Mouse (Mus musculus) midbrain, embryonic 10.5 days (tissue): ENCODE data around the gene B4gat1. TPM values are rescaled to one million over a fixed set of nuclear protein-coding genes. Genes with fewer than 3 reads are reported as not detected.

Experiments
- DNase-seq: peaks from one replicate; pipeline ENCODE4 v3.0.0-alpha.2; 2017; ENCODE audit warnings: low spot score
- H3K27ac ChIP-seq: fragments of 300-500 bp; sonication (generic); replicated peaks from 2 replicates; pipeline ENCODE4 v1.5.1; 2016; ENCODE audit warnings: mild to moderate bottlenecking
- H3K27me3 ChIP-seq: fragments of 300-500 bp; sonication (generic); 2 replicates; pipeline ENCODE4 v1.6.1; 2016; ENCODE audit warnings: low read depth, mild to moderate bottlenecking; ENCODE audit not compliant: poor library complexity, severe bottlenecking
- H3K36me3 ChIP-seq: fragments of 300-500 bp; sonication (generic); 2 replicates; pipeline ENCODE4 v1.6.1; 2016; ENCODE audit warnings: mild to moderate bottlenecking, moderate library complexity
- H3K4me1 ChIP-seq: fragments of 300-500 bp; sonication (generic); 2 replicates; pipeline ENCODE4 v1.6.1; 2016
- H3K4me3 ChIP-seq: fragments of 300-500 bp; sonication (generic); 2 replicates; pipeline ENCODE4 v1.5.1; 2016; ENCODE audit warnings: mild to moderate bottlenecking, moderate library complexity
- H3K9me3 ChIP-seq: fragments of 300-500 bp; sonication (generic); replicated peaks from 2 replicates; pipeline ENCODE4 v1.6.1; 2016; ENCODE audit warnings: mild to moderate bottlenecking
- WGBS: fragments of 180-500 bp; shearing (Covaris S2); methylation state at CpG from one replicate; pipeline ENCODE4 v1.1.7; 2016; 5-methylcytosine and 5-hydroxymethylcytosine counted together
- polyA plus RNA-seq: library from polyadenylated mRNA; unstranded; fragments of >200 nt; fragmentation: Nextera tagmentation; extraction: Ambion mirVana; gene quantifications from 2 replicates; pipeline ENCODE4 v1.2.1, GENCODE M21; 2016

Gene B4gat1
- polyA plus RNA-seq, 1 experiment from 2014 or later = 42.1 TPM

DNA sequence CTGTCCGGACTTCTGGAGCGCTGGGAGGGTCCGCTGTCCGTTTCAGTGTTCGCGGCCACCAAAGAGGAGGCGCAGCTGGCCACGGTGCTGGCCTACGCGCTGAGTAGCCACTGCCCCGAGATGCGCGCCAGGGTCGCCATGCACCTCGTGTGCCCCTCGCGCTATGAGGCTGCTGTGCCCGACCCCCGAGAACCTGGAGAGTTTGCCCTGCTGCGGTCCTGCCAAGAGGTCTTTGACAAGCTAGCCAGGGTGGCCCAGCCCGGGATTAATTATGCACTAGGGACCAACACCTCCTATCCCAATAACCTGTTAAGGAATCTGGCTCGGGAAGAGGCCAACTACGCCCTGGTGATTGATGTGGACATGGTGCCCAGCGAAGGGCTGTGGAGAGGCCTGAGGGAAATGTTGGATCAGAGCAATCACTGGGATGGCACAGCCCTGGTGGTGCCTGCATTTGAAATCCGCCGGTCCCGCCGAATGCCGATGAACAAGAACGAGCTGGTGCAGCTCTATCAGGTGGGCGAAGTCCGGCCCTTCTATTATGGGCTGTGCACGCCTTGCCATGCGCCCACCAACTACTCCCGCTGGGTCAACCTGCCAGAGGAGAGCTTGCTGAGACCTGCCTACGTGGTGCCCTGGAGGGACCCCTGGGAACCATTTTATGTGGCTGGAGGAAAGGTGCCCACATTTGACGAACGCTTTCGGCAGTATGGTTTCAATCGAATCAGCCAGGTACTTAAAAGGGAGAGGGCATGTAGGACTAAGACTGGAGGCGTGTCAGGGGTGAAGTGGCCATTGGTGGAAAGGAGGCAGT lies 882 bp downstream of the B4gat1 start:
- Histone ChIP-seq H3K4me1 (peaks cover 49% of the 10 kb centered on the region), H3K4me3 (peak overlapping the region; percentile 95), H3K27me3 (peaks cover 9% of the 10 kb centered on the region), H3K9me3 (no peaks in the 10 kb centered on the region), H3K27ac (peak overlapping the region; percentile 92), H3K36me3 (peaks cover 19% of the 10 kb centered on the region)
- DNase-seq = no peak
- WGBS = 15% methylated on average over 41 of the region's 41 CpGs

DNA sequence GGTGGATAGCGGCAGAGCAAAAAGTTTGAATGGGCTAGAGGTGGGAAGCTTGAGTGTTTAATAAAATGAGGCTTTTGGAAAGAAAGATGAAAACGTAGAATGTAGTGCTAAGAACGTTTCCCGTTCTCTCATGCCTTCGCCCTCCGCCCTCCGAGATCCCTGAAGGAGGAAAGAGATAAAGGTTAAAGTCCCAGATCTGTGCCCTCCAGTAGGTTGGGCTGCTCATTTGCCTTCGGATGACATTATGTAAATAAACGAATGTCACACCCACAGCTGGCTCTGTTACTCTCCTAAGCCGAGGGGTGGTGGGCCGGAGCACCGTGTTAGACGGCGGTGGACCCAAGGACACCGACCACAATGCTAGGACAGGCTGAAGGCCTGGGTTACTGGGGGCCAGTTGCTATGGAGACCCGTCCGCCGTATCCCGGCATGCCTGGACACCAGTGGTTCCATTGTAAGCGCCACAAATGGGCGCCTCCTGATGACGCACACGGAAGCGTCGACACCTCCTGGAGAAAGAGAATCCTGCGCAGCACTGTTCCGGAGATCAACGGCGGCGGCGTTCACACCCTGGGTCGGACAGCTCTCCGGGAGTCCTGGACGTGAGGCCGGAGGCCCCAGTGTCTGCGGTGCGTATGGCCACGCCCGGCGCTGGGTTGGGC lies 2.4 kb downstream of the B4gat1 start, which contains the start of gene Brms1:
TSS of gene Brms1 (plus strand) at position 493 of the 662 bp plus-strand sequence.
- peak within 1 kb of the TSS; percentile 83 for H3K27ac ChIP-seq
- WGBS = 8% methylated on average over 40 of the region's 40 CpGs
- peaks cover 49% of the 10 kb centered on the region for H3K4me1 ChIP-seq
- H3K36me3 ChIP-seq = peaks cover 32% of the 10 kb centered on the region
- no peaks in the 10 kb centered on the region for H3K9me3 ChIP-seq
- peak; percentile 96 for DNase-seq
- peaks cover 9% of the 10 kb centered on the region for H3K27me3 ChIP-seq
- peak within 1 kb of the TSS; percentile 95 for H3K4me3 ChIP-seq

DNA sequence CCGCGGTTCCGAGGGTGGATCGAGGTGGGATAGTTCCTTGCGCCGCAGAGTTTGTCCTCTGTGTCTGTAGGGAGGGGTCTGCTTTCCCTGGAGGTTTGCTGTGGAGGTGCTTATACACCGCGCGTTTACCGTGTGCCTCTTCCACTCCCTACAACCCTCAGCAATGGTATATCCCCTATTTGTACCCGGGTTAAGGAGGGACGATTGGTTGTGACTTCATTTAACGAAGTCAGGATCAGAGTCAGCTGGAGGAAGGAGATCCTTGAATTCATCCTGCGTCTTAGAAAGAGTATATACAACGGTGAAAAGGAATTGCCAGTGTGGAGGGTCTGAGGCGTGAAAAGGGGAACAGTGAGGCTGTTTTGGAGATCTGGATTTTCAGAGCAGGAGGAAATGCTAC lies 3.0 kb downstream of the B4gat1 start:
- WGBS = 3% methylated on average over 16 of the region's 16 CpGs
- Histone ChIP-seq H3K4me1 (peaks cover 49% of the 10 kb centered on the region), H3K36me3 (peaks cover 38% of the 10 kb centered on the region), H3K9me3 (no peaks in the 10 kb centered on the region), H3K27me3 (peaks cover 9% of the 10 kb centered on the region), H3K4me3 (peak overlapping the region; percentile 95), H3K27ac (peak overlapping the region; percentile 83)
- no peak for DNase-seq

DNA sequence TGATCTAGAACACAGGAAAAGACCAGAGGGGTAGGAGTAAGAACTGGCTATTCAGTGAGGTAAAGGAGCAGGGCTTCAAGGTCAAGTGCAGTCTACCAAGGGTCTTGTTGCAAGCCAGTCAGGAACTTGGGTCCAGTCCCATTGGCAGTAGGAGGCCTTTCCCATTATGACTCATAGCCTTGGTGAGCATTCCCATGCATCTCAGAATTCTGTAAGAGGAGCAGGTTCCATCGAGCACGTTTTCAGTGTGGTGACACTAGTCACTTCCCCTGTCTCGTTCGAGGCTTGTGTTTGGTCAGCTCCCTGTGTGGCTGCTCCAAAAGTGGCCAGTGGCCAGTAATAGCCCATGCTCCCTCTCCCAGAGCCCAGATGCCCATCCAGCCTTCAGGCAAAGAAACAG lies 6.9 kb downstream of the B4gat1 start:
- DNase-seq = no peak
- Histone ChIP-seq H3K4me3 (no peak overlapping the region), H3K4me1 (peaks cover 46% of the 10 kb centered on the region), H3K27ac (no peak overlapping the region), H3K36me3 (peaks cover 68% of the 10 kb centered on the region), H3K27me3 (peaks cover 6% of the 10 kb centered on the region), H3K9me3 (no peaks in the 10 kb centered on the region)
- 84% methylated on average over 4 of the region's 4 CpGs for WGBS

DNA sequence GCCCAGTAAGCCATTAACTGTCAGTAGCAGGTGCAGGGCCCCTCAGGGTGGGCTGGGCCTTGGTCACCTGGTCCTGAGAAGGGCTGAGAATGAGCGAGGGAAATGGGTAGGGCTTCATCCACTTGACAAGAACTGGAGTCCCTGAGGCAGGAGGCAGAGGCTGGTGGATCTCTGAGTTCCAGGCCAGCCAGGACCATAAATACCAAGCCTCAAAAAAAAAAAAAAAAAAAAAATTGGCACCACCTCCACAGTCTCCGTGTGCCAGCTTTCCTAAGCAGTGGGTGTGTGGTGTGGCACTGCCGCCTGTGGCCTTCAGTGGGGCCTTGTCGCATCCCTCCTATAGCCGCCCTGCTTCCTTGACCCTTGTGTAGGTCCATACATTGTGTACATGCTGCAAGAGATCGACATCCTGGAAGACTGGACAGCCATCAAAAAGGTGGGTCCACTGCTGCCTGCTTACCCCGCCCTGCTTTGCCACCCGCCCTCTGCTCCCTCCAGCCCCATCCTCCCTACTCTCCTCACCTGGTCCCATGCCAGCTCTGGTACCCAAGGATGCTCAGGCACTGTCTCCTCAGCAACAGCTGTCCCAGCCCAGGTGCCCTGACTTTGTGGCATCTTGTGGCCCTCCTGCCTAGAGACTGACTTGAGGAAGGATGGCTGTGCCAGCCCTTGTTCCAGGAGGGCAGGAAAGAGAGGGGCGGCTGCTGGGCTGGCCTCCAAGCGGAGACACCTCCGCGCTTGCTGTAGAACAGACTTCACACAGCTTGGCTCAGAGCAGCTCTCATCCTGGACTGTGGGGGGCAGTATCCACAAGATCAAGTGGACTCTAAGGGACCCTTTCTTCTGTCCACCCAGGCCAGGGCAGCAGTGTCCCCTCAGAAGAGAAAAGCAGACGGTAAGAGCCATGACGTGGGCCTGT lies 9.8 kb downstream of the B4gat1 start:
- DNase-seq = no peak
- peaks cover 58% of the 10 kb centered on the region for H3K36me3 ChIP-seq
- H3K9me3 ChIP-seq = no peaks in the 10 kb centered on the region
- peaks cover 35% of the 10 kb centered on the region for H3K27me3 ChIP-seq
- H3K27ac ChIP-seq = 0 out of 2 replicates have a peak overlapping the region, but pooled peaks have one; percentile 3
- H3K4me1 ChIP-seq = peaks cover 49% of the 10 kb centered on the region
- 82% methylated on average over 14 of the region's 14 CpGs for WGBS
- H3K4me3 ChIP-seq = no peak overlapping the region

DNA sequence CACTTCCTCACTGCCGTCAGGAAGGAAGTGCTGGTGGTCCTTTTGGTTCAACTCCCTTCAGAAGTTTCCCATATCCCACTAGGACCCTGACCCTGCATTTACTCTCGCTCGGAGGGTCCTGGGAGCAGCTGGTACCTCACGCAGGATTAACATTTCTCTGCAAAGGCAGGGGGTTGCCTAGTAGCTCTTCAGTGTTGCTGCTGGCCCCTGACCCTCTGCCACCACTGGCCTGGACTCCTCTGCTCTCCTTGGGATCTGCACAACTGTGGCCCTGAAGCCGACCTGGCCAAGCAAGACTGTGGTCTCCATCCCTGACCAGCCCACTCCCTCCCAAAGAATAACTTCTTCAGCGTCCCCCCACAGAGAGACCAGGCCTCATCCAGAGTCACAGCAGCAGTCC lies 10.7 kb downstream of the B4gat1 start:
- Histone ChIP-seq H3K27me3 (peaks cover 43% of the 10 kb centered on the region), H3K27ac (no peak overlapping the region; the same call in 1 of the 2 replicates), H3K4me1 (peaks cover 49% of the 10 kb centered on the region), H3K36me3 (peaks cover 50% of the 10 kb centered on the region), H3K9me3 (no peaks in the 10 kb centered on the region), H3K4me3 (0 out of 2 replicates have a peak overlapping the region, but pooled peaks have one; percentile 18)
- no peak for DNase-seq
- WGBS = 46% methylated on average over 6 of the region's 6 CpGs

DNA sequence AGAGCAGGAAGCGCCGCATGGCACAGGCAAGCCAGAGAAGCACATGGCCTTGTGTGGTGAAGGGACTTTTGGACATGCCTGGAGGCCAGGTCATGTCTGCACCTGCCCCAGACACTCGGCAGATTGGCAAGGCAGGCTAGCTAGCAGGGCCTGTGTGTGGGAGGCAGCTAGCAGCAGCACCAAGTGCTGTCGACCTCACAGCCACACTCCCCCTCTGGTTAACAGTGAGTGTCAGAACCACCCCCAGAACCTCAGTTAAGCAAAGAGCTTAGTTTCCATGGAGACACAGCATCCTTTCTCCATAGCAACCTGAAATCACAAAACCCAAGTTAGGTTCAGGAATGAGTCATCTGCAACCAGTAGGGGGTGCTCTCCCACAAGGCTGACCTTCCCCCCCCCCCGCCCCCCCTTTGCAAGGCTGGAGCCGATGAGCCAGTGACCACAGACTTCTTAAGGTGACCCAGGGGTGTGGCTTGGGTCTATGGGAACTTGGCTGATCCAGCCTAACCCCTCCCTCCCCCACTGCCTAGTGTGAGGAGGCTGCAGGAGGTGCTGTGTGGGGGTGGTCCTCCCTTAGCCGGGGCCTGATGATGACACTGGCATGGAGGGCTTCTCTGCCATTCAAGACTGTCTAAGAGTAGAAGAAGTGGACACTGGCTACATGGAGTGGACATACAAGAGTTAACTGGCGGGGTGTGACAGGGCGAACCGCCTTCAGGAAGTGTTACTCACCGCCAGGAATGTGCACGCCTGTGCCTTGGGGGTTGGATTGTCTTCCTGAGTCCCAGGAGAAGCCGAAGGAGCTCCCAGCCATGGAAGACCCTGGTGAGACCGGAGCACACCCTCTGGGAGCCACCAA lies 11.7 kb downstream of the B4gat1 start, which contains the start of gene Rin1:
TSS of gene Rin1 (plus strand) at position 435 of the 859 bp plus-strand sequence.
- DNase-seq = peak; percentile 79
- peaks cover 51% of the 10 kb centered on the region for H3K27me3 ChIP-seq
- H3K9me3 ChIP-seq = no peaks in the 10 kb centered on the region
- peak within 1 kb of the TSS; percentile 63 for H3K27ac ChIP-seq
- WGBS = 15% methylated on average over 13 of the region's 14 CpGs
- H3K4me3 ChIP-seq = peak within 1 kb of the TSS; percentile 36
- peaks cover 49% of the 10 kb centered on the region for H3K4me1 ChIP-seq
- peaks cover 44% of the 10 kb centered on the region for H3K36me3 ChIP-seq

DNA sequence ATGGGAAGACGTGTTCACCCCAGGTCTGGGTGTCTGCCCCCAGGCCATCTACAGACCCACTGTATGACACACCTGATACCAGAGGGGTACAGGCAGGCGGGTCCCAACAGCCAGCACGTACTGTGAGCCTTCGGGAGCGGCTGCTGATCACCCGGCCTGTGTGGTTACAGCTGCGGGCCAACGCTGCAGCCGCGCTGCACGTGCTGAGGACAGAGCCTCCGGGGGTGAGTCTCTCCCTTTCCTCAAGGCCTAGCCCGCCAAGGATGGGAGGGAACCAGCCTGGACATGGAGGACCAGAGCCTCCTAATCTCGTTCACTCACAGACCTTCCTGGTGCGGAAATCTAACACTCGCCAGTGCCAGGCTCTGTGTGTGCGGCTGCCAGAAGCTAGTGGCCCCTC lies 12.4 kb downstream of the B4gat1 start:
- Histone ChIP-seq H3K9me3 (no peaks in the 10 kb centered on the region), H3K36me3 (peaks cover 36% of the 10 kb centered on the region), H3K4me1 (peaks cover 49% of the 10 kb centered on the region), H3K27ac (peak overlapping the region; percentile 63), H3K4me3 (peak overlapping the region; percentile 36), H3K27me3 (peaks cover 54% of the 10 kb centered on the region)
- no peak for DNase-seq
- 5% methylated on average over 17 of the region's 17 CpGs for WGBS

DNA sequence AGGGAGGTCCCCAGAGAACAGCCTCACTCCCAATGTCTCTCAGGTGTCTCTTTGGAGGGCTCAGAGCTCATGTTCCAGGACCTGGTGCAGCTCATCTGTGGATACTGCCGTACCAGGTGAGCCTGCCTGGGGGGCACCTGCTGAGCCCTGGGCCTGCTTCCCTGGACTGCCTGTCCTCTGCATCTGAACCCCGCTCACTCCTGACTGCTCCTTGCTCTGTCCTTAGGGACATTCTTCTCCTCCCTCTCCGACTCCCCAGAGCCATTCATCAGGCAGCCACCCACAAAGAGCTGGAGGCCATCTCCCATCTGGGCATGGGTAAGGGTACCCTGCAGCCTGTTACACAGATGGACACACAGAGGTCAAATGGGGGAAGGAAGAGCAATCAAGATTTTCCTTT lies 12.9 kb downstream of the B4gat1 start:
- Histone ChIP-seq H3K27me3 (peaks cover 57% of the 10 kb centered on the region), H3K36me3 (peaks cover 32% of the 10 kb centered on the region), H3K27ac (peak overlapping the region; percentile 63), H3K9me3 (no peaks in the 10 kb centered on the region), H3K4me3 (peak overlapping the region; percentile 36), H3K4me1 (peaks cover 54% of the 10 kb centered on the region)
- 41% methylated on average over 3 of the region's 3 CpGs for WGBS
- DNase-seq = no peak

DNA sequence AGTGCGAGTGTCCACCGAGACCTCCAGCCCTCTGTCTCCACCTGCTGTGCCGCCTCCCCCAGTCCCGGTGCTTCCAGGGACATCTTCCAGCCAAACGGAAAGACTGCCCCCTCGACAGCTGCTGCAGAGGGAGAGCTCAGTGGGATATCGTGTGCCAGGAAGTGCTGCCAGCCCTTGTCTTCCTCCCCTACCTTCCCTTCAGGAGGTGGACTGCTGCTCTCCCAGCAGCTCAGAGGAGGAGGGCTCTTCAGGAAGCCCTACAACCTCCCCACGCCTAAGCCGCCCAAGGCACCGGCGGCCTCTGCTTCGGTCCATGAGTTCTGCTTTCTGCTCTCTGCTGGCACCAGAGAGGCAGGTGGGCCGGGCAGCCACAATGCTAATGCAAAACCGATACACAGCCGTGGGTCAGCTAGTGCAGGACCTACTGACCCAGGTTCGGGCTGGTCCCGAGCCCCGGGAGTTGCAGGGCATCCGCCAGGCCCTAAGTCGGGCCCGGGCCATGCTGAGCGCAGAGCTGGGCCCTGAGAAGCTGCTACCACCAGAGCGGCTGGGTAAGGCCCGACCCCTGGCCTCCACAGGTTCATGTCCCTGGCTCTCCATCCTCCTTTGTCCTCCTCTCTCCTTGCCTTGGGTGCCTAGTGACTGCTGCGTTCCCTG lies 13.7 kb downstream of the B4gat1 start:
- peaks cover 64% of the 10 kb centered on the region for H3K27me3 ChIP-seq
- 0 out of 2 replicates have a peak overlapping the region, but pooled peaks have one; percentile 7 for H3K27ac ChIP-seq

DNA sequence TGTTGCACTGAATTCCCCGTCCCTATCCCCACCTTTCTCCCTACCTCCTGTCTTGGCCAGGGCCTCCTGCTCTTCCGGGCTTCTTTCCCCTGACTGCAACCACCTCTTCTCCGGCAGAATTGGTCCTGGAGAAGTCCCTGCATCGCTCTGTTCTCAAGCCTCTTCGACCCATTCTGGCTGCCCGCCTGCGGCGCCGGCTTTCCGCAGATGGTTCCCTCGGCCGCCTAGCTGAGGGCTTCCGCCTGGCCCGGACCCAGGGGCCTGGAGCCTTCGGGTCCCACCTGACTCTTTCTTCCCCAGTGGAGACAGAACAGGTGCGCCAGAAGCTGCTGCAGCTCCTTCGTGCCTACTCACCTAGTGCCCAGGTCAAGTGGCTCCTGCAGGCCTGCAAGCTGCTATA lies 14.2 kb downstream of the B4gat1 start:
- Histone ChIP-seq H3K27me3 (peaks cover 70% of the 10 kb centered on the region), H3K36me3 (peaks cover 18% of the 10 kb centered on the region), H3K9me3 (no peaks in the 10 kb centered on the region), H3K4me3 (peak overlapping the region; percentile 19; the same call in 1 of the 2 replicates), H3K4me1 (peaks cover 55% of the 10 kb centered on the region), H3K27ac (no peak overlapping the region)
- WGBS = 63% methylated on average over 17 of the region's 17 CpGs
- DNase-seq = no peak

More for the DNA sequence above, 13.7 kb downstream of the B4gat1 start:
- Histone ChIP-seq H3K4me3 (peak overlapping the region; percentile 19), H3K9me3 (no peaks in the 10 kb centered on the region), H3K36me3 (peaks cover 24% of the 10 kb centered on the region), H3K4me1 (peaks cover 54% of the 10 kb centered on the region)
- DNase-seq = no peak
- 23% methylated on average over 25 of the region's 25 CpGs for WGBS
